Mouse (Mus musculus) adrenal gland, adult 18-20 months (tissue): ENCODE measurements around the gene Lamc2. TPM values are rescaled to one million over a fixed set of nuclear protein-coding genes. Genes with fewer than 3 reads are reported as not detected.
A peak's percentile ranks its signal among the peaks of the same experiment; 100 is the strongest.

ENCODE experiments used
- DNase-seq, 2 experiments: peaks; one replicate each; pipeline ENCODE4 v3.0.0; 2021 to 2022; ENCODE audit warnings: low spot score in 2 of 2
- total RNA-seq, 2 experiments: library from RNA; stranded (reverse); gene quantifications; 1 replicate in 1 of 2; 2 replicates in 1 of 2; pipeline ENCODE4 v1.2.3; 2021

The Lamc2 gene
- total RNA-seq, 2 experiments from 2014 or later, result 0.66 to 1.8 TPM

DNA sequence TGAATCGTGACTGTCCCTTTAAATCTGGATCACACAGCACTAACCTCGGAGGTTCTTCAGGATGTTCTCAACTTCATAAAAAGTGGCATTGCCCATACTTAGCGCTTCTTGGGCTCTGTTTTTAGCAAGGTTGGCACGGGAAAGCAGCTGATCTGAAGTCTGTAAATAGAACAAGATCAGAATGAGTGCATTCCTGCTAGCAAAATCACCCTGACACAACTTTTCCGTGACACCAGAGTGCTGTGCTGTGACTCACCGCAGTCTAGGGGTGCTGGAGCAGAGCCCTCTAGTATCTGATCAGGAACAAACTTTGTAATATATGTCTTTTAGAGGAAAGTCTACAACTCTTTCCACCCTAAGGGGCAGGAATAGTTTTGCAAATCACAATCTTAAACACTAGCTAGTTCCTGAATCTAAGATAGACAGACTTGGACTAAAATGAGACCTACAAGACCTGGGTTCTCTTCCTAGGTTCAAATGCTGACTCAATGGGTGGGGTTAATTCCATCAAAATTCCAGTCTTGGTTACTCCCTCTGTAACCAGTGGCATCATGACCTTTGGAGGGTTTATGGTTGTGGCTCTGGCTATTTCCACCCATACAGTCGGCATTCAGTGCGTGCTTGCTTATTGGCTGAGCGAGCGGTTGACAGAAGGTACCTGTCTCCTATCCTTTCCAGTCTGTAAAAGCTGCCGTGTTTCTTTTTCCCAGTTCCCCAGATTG, 56.1 kb downstream of the Lamc2 start:
- peak; percentile 38 to 62 for DNase-seq

DNA sequence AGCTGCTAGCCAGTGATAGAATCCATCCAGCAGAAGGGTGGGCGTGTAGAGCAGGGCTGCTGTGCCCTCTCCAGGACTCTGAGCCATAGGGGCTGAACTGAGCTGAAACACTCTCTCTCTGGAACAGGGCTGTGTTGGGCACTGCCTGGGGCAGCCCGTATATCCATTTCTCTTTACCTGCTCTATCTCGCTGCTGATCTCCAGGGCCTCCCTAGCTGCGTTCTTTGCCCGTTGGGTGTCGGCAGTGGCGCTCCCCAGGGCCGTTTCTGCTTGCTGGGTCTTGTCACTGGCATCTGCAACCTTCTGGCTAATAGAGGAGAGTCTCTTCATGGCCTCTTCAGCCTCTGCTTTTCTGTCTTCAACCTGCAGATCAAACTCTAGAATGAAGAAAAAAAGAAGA, 57.5 kb downstream of the Lamc2 start:
- DNase-seq, result no peak

DNA sequence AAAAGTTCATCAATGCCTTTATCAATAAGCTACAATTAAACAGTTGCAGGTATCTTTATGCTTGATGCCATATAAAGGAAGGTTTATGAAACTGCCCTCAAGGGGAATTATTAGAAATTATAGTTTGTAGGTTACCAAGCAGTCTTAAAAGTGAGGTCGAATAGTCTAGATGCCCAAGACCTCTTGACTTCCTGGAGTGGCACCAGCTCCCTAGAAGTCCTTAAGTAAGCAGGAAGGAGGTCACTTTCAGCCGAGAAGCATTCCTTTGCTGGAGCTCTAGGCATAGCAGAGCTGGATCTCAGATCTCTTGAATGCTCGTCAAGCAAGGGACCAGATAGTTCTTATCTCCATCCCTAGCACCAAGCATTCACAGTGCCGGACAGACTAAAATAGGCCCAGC, 58.6 kb downstream of the Lamc2 start:
- DNase-seq, result no peak

DNA sequence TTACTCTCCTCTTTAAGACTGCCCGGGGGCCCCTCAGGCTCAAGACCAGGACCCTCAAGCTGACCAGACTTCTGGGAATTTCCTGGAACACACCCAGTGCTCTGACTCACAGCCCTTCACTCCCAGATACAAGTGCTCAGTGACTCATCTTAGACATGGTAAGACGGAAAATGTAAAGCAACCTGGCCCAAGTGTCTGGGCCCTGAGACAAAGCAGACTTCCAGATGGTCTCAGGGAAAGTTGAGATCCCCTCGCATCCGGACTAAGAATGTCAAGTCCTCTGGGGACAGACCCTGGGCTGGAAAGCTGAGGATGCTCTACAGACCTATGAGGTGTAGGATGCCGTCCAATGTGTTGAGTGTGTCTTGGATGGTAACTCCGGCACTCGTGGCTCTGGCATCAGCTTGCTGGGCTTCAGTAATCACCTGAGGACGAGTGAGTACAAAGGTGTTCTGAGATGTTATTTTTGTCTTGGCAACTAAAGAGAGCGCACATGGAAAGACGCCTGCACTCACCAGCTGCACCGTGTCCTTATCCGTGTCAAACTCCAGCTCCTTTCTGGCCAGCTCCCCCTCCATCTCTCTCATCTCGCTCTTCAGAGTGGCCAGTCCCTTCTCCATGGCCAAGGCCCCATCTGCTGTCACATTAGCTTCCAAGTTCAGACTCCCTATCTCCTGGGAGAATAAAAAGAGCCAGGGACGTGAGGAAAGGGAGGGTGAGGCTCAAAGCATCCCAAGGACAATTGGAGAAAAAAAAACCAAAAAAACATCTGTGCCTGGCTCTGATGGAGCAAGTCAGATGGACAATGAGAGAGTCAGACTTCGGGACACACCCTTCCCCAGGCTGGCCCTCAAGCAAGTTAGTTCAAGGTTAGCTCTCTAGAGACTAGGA, 59.5 kb downstream of the Lamc2 start:
- DNase-seq, result no peak

DNA sequence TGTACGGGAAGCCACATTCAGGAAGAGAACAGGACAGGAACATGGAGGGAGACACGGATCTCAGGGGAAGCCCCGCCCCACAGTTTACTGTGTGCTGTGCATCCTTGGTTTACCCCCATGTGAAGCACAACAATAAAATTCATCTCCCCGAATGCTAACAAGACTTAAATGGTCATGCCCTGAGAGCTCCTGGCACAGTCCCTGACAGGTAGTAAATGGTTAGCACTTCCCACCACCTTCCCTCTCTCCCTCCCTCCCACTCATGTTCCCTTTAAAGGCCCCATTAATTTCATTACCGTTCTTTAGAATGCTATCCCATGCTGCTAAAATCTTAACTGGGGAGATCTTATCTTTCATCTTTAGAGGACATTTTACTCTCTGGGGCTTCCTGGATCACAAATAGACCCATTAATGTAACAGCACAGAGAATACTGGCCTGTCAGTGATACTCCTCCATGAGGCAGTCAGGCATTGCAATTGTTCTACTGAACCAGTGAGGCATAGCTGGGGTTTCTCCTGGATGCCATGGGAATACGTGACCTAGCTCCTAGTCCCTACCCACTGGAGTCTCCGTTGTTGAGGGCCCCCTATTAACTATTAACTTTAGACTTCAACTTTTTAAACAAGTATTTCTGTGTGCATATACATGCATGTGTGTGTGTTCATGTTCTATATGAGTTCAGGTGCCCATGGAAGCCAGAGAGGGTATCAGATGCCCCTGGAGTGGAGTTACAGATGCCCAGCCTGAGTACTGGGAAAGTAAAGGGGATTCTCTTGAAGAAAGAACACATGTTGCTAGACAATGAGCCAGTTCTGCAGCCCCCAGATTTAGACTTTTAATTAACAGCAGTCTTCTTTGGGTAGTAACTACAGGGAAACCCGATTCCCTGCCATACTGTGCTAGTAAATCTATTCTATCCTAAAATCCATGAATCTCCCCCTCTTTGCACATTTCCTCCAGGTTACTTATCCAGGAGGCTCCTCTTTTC, 60.7 kb downstream of the Lamc2 start:
- no peak for DNase-seq

DNA sequence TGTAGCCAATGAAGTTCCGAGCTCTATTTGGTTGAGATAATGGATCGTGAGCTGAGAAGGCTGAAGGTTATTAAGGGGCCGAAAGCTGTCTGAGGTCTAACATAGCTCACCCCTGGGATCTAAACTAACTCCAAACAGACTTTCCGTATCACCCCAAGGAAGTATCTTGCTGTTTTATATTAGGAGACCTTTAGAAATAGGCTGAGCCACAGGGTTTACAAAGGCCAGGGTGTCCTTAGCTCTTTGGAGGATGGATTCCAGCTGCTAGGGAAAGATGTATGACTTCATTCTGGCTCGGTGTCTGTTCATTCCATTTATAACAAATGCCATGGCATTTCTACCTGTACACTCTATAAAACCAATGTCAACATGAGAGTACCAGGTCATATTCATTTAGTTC, 61.7 kb downstream of the Lamc2 start:
- no peak for DNase-seq

DNA sequence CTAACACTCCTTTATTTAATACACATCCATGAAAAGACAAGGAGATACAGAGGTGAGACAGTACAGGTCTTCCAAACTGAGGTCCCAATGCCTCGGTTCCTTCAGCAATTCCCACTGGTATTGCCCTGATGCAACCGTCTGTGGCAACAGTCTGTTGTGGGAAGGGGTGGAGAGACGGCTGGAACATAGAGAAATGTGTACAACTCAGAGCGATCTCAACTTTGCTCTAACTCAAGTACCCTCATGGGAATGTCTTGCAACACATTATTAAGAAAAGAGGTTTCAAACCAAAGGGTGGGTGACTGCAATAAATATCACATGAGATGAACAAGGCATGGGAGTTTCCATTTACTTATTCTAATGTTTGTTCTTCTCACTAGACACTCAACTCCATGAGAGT, 63.5 kb downstream of the Lamc2 start:
- DNase-seq, result no peak

DNA sequence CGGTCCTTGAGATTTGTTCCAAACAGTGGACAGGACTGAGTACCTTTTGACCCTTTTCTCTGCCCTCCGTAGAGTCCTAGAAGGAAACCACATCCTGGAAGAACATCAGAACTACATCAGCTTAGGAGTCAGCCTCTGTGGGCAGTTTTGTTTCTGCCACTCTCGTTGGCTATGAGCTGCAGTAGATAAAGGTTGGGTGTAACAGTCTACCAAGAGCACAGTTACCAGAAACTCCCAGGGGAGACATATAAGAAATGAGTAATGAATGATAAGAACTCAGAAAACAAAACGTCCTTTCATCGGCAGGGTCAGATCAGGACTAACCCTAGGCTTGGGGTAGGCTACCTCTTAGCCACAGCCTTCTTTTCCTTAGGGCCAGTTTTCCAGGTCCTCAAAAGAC, 64.9 kb downstream of the Lamc2 start:
- no peak for DNase-seq

DNA sequence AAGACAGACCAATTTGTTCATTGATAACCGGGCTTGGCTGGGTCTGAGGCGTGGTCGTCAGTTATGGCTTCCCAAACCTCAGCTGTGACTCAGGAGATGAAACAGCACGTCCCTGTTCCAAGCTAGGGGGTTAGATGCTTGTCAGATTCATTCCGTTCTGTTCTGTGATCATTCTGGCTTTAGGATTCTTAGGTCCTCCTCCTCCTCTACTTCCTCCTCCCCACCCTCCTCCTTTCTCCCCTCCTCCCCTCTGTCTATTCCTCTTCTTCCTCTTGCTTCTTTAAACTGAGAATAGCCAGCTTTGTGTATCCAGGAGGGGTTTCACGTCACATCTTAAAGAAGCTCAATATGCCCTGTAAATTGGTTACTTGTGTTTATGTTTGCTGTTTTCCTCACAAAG, 65.7 kb downstream of the Lamc2 start:
- DNase-seq, result no peak

DNA sequence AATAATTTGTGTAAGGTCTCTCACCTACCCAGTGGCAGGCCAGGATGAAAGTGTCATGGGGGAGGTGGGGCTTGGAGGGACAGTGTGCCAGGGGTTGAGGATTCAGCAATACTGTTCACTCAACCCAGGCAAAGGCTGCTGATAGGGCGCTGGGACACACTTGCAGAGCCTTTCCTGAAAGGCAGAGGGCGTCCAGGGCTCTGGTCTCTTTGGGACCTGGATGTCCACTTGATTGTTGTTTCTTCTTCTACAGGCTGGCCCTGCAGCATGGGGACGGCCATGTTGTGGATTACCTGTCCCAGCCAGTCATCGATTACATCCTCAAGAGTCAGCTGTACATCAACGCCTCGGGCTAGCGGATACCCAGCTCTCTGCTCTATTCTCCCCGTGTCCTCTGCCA, 70.9 kb downstream of the Lamc2 start:
- no peak for DNase-seq

DNA sequence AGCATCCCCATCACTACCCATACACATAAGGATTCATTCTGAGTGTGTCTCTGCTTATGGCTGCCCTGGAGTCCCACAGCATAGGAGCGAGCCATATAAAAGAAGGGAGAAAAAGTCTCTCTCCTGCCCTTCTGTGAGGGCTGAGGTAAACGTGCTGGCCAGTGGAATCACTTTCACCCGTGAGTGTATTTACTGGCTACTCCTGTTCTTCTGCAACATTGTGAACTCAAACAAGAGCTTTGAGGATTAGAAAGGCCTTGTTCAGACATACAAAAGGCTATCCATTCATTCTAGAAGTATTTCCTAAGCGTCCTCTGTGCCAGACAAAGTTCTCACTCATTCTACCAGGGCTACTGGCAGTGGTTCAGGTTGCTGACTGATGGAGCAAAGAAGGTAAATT, 74.7 kb downstream of the Lamc2 start:
- no peak for DNase-seq

DNA sequence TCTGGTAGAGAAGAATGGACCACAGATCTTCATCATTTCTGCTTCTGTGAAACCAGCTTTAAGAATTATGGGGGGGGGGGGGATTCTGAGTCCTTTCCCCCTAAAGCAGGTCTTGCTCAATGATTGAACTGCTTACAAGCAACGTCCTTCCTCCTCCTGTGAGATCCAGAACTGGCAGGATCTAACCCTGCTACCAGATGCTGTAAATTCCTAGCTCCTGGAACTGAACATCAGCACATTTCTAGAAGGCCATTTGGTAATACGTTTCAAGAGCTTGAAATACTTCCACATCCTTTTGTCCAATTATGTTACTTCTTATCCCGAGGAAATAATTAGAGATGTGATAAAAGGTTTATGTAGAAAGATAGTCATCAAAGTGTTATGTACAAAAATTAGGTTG, 76.4 kb downstream of the Lamc2 start:
- DNase-seq, result no peak

DNA sequence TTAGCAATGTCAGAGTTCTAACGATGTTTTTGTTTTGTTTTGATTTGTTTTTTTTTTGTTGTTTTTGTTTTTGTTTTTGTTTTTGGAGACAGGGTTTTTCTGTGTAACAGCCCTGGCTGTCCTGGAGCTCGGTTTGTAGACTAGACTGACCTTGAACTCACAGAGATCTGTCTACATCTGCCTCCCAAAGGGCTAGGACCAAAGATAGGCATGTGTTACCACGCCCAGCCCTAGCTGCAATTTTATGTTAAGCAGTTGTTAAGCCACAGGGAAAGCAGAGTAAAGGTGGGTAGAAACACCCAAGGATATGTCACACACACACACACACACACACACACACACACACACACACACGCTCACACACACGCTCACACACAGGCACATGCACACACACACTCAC, 76.9 kb downstream of the Lamc2 start:
- no peak for DNase-seq

DNA sequence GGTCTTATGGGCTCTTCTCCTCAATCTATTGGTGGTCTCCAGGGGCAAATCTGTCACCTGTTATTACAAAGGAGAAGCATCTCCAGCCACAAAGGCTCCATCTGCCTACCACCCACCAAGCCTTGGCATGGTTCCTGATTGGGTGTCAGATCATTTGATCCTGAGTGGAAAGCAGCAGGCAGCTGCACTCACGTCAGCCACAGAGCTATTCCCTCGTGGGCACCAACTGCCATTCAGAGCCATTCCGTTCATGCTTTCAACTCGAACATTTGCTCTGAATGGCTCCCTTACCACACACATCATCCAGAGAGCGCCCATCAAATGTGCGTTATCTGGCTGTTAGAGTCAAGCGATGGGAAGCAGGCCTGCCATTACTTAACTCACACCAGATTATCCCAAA, 78.4 kb downstream of the Lamc2 start:
- DNase-seq, result no peak

DNA sequence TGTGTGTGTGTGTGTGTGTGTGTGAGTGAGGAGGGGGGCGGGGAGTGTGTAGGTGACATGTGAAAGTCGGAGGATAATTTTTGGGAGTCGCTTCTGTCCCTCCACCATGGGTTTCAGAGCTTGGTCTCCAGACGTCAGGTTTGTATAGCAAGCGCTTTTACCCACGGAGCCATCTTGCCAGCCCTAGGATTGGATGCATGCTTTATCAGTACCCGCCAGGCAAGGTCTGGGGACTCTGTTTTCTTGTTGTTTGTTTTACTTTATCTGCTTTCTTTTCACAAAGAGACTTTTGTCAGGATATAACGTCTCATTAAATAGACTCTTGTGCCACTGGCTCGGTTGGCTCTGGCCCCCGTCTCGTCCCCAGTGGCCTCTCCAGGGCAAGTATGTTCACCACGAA, 81.4 kb downstream of the Lamc2 start:
- no peak for DNase-seq

DNA sequence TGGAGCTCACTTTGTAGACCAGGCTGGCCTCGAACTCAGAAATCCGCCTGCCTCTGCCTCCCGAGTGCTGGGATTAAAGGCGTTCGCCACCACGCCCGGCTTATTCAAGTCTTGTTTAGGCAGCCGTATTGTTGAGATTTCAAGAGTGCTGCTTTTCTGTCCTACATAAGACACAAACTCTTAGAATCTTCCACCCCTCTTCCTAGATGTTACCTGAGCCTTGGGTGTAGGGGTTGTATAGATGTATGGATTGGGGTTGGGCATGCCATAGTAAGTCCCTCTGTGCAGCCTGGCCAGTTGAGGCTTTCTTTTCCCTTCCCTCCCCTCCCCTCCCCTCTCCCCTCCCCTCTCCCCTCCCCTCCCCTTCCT, 83.1 kb downstream of the Lamc2 start:
- DNase-seq, result no peak

DNA sequence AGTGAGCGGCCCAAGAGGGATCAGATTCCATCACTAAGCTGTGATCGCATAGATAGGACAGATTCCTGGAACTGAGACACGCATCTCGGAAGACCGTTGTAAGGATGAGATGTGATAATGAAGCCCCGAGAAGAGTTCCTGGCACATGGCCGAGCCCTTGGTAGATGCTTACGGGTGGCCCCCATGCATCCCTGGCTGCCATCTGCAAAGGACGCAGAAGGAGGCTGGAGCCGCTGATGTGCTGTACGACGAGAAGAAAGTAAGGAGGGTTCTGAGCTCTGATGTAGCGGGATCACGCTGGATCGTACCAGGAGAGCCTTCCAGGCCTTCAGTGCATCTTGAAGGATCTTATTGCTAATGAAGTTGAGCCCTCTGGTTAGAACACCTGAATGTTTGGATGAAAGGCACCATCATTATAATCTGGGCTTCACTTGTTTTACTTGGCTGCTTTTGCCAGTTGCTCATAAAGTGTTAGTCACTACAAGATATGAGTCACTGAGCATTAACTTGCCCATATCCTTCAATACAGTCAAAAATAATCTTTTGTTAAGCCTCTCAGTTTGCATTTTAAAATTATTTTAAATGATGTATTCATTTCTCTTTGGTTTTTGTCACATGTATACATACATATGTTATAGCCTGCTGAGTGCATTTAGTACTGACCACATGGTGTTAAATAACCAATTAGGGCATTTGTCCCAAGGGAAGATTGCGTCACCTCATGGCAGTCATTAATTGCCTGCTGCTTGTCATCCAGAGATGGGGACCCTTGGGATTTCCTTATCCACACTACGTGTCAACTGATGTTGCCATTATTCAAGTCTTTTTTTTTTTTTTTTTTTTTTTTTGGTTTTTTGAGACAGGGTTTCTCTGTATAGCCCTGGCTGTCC, 83.7 kb downstream of the Lamc2 start:
- no peak for DNase-seq

DNA sequence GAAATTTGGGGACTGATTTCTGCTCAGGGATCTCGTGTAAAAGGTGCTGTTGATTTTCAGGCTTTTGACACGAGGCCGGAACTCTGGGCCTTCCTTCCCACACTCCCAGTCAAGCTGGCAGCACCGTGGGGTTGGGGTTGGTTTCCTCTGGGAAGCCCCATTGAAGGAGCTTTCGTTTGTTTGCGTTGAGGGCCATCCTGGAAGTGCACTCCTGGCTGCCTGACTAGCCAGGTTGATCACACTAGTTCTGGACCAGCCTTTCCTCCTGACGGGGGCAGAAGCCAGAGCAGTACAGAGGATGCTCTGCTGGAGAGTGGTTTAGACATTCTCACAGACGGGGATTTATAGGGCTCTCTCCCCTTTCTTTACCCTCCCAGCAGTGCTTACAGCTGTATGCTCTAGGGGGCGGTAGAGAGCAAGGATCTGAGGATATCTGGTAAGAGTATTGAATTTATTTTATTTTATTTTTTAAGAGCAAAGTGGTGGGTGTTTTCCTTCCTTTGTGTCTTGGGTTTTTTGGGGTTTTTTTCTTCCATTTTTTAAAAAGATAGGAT, 84.8 kb downstream of the Lamc2 start:
- peak; percentile 48 to 60 for DNase-seq

DNA sequence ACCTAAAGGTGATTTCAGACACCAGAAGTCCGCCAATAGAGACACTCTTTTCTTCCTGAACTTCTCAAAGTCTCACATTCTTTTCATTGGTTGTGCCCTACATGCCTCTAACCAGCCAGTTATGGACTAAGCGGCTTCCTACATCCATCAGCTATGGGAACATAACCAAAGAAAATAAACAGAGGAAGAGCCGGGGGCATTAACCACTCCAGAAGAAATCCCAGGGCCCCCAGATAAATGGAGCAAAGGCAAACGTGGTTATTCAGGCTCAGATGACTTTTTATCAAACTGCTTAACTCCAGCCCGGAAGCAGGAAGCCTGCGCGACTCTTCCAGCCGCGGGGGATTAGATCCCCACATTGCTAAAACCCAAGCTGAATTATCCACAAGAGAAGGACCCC, 85.3 kb downstream of the Lamc2 start:
- DNase-seq, result no peak

DNA sequence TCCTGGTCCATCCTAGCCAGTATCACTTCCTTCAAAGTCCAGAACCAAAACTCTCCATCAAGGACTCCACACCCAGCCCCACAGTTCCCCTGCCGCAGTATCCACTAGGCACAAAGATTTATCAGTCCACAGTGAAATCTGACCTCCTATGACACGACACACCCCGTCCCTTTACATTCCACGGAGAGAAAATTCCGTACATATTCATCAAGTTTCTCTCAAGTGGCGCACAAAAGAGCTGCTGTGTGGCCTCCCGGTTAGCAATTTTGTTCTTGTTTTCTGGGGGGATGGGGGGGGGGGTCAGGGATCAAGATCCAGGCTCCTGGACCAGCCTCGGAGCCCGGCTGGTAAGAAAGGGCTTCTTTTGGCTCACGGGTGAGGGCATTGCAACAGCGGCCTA, 87.7 kb downstream of the Lamc2 start:
- DNase-seq, result no peak
